Mouse (Mus musculus) liver, embryonic 15.5 days (tissue): ENCODE measurements at regions not wholly inside any gene's neighbourhood (a gene's known extent, or its start where the extent isn't known, plus 50 kb on each side); places are given as distances from the start of the nearest gene placed in this dataset.

Source experiments
- ATAC-seq: fragments of 200-750 bp; cut with Nextera tagmentation; 2 replicates; pipeline ENCODE4 v1.8.0; 2017; ENCODE audit warnings: moderate number of reproducible peaks, mild to moderate bottlenecking, moderate library complexity; ENCODE audit not compliant: insufficient read depth
- H3K27ac ChIP-seq: fragments of 300-500 bp; sonication (generic); replicated peaks from 2 replicates; pipeline ENCODE4 v1.5.1; 2015; ENCODE audit warnings: mild to moderate bottlenecking, inconsistent platforms
- H3K27me3 ChIP-seq: fragments of 300-500 bp; sonication (generic); 2 replicates; pipeline ENCODE4 v1.6.1; 2015; ENCODE audit warnings: mild to moderate bottlenecking, inconsistent platforms
- H3K36me3 ChIP-seq: fragments of 300-500 bp; sonication (generic); replicated peaks from 2 replicates; pipeline ENCODE4 v1.6.1; 2015; ENCODE audit warnings: moderate library complexity, mild to moderate bottlenecking, inconsistent platforms
- H3K4me1 ChIP-seq: fragments of 300-500 bp; sonication (generic); replicated peaks from 2 replicates; pipeline ENCODE4 v1.6.1; 2015; ENCODE audit warnings: inconsistent platforms
- H3K4me2 ChIP-seq: fragments of 300-500 bp; sonication (generic); 2 replicates; pipeline ENCODE4 v1.6.1; 2015; ENCODE audit warnings: moderate library complexity, mild to moderate bottlenecking, inconsistent platforms
- H3K4me3 ChIP-seq: fragments of 300-500 bp; sonication (generic); replicated peaks from 2 replicates; pipeline ENCODE4 v1.5.1; 2015; ENCODE audit warnings: mild to moderate bottlenecking, inconsistent platforms
- H3K9ac ChIP-seq: fragments of 300-500 bp; sonication (generic); 2 replicates; pipeline ENCODE4 v1.6.1; 2015; ENCODE audit warnings: moderate library complexity, mild to moderate bottlenecking, inconsistent platforms
- H3K9me3 ChIP-seq: fragments of 300-500 bp; sonication (generic); replicated peaks from 2 replicates; pipeline ENCODE4 v1.6.1; 2016; ENCODE audit warnings: inconsistent platforms
- WGBS: fragments of 180-500 bp; shearing (Covaris S2); methylation state at CpG from one replicate; pipeline ENCODE4 v1.1.7; 2015; ENCODE audit warnings: mixed read lengths; ENCODE audit not compliant: insufficient replicate concordance; 5-methylcytosine and 5-hydroxymethylcytosine counted together

DNA sequence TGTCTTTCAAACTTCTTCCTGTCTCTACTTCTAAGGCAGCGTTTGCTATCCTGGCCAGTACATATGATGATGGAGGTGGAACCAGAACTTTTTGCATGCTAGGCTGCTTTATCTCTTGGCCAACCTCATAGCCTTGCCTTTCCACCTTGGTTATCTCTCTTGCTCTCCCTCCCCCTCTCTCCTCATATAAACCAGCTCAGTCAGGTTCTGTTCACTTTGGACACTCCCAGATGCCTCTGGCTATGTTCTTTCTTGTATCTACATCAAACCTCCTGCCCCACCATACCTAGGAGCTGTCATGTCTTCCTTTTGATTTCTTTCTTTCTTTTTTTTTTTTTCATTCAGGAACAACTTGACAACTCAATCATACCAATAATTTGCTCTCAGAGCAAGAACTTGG lies 98.0 kb upstream of the Plcb4 start:
- H3K9ac ChIP-seq: no peak overlapping the region
- no peak overlapping the region for H3K4me3 ChIP-seq
- no peak for ATAC-seq
- H3K4me2 ChIP-seq: no peak overlapping the region
- H3K27me3 ChIP-seq: no peaks in the 10 kb centered on the region
- 52% methylated on average over 1 of the region's 1 CpGs for WGBS
- no peaks in the 10 kb centered on the region for H3K9me3 ChIP-seq
- H3K27ac ChIP-seq: no peak overlapping the region
- H3K4me1 ChIP-seq: no peaks in the 10 kb centered on the region
- H3K36me3 ChIP-seq: no peaks in the 10 kb centered on the region

DNA sequence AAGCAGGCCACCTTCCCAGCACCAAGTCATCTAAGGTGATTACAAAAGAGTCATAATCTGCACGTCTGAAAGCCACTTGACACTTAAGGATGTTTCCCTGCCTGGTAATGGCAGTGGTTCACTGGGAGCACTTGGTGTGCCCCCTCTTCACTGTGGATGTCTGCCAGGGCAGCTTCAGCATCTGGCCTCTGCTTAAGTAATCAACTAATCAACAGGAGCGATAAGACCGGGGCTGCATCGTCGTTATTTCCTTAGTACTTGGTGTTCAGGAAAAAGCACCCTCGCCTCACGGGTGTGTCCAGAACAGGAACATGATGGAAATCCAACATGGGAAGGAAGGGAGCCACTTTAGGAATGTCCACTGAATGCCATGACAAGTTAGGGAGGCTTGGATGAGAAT lies 97.1 kb upstream of the Plcb4 start:
- Histone ChIP-seq H3K4me1 (no peaks in the 10 kb centered on the region), H3K9ac (no peak overlapping the region), H3K27me3 (no peaks in the 10 kb centered on the region), H3K27ac (no peak overlapping the region), H3K9me3 (no peaks in the 10 kb centered on the region), H3K4me2 (no peak overlapping the region), H3K4me3 (no peak overlapping the region), H3K36me3 (no peaks in the 10 kb centered on the region)
- 41% methylated on average over 7 of the region's 7 CpGs for WGBS
- ATAC-seq: no peak

DNA sequence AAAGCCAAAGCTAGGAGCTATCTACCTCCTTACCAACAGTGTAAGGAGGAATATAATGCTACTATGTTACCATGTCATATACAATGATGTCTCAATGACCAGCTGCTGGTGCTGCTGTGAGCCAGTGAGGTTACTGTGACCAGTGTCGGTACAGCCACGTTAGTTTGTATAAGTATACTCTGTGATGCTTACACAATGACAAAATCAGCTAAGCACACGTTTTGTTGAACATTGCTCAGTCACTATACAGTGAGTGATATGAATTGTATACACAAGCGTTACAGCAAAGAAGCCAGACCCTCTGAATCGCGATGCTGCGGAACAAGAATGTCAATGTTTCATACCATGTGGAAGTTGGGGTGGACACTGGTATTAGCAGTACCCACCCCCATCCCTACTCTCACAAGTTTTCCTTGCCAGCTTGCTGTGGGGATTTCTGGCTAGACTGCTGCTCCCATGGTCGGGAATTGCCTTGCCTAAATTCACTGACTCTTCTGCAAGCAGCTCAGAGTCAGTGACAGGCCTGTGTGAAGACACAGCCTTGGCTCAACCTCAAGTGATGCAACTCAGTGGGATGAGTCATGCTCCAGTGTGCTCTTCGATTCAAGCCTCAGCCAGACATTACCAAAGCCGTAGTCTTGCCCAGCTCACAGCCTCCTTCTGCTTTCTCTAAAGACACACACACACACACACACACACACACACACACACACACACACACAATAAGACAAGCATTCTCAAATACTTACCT lies 96.5 kb upstream of the Plcb4 start:
- WGBS: 55% methylated on average over 10 of the region's 10 CpGs
- no peaks in the 10 kb centered on the region for H3K9me3 ChIP-seq
- H3K9ac ChIP-seq: no peak overlapping the region
- H3K27ac ChIP-seq: no peak overlapping the region
- no peaks in the 10 kb centered on the region for H3K4me1 ChIP-seq
- H3K27me3 ChIP-seq: no peaks in the 10 kb centered on the region
- no peaks in the 10 kb centered on the region for H3K36me3 ChIP-seq
- H3K4me3 ChIP-seq: no peak overlapping the region
- ATAC-seq: peak; percentile 70; the same call in 1 of the 2 replicates
- H3K4me2 ChIP-seq: no peak overlapping the region

DNA sequence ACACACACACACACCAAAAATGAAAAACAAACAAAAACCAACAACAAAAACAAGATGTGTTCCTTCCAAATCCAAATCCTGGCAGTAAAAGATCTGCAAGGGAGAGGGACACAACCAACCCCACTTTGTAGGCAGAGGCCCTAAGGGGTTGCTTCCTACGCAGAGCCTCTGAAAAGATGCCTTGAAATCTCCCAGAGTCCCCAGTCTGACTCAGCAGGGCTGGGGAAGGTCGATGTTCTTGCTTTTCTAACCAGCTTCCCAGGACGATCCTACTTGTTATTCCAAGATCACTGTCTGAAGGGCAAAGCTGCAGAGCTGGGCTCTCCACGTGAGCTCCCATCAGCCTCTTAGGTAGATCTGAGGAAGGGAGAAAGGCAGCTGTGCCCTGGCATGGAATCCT lies 94.6 kb upstream of the Plcb4 start:
- no peak for ATAC-seq

DNA sequence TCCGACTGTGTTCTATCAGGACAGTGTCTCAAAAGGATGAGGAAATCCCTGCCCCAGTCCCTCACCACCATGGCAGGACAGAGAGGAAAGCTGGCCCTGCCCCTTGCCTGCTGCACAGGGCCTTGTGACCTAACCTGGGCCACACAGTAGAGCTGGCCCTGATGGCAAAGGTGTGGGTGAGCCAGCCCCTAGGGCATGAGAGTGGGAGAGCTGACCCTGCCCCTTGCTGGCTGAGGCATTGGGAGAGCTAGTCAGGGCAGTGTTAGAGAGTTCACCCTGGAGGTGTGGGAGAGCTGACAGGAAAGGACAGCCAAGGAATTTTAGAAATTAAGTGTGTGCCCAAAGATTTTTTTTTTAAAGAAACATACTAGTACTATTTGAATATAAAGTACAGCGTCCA lies 90.5 kb upstream of the Plcb4 start:
- H3K27me3 ChIP-seq: no peaks in the 10 kb centered on the region
- H3K4me2 ChIP-seq: no peak overlapping the region
- H3K27ac ChIP-seq: no peak overlapping the region
- H3K36me3 ChIP-seq: no peaks in the 10 kb centered on the region
- H3K9me3 ChIP-seq: no peaks in the 10 kb centered on the region
- WGBS: 53% methylated on average over 2 of the region's 2 CpGs
- no peak overlapping the region for H3K9ac ChIP-seq
- no peak for ATAC-seq
- no peaks in the 10 kb centered on the region for H3K4me1 ChIP-seq
- H3K4me3 ChIP-seq: no peak overlapping the region

More for the DNA sequence above, 94.6 kb upstream of the Plcb4 start:
- H3K27ac ChIP-seq: no peak overlapping the region
- no peaks in the 10 kb centered on the region for H3K27me3 ChIP-seq
- no peaks in the 10 kb centered on the region for H3K9me3 ChIP-seq
- no peak overlapping the region for H3K4me3 ChIP-seq
- H3K9ac ChIP-seq: no peak overlapping the region
- no peak overlapping the region for H3K4me2 ChIP-seq
- 66% methylated on average over 4 of the region's 4 CpGs for WGBS
- no peaks in the 10 kb centered on the region for H3K4me1 ChIP-seq
- H3K36me3 ChIP-seq: no peaks in the 10 kb centered on the region

DNA sequence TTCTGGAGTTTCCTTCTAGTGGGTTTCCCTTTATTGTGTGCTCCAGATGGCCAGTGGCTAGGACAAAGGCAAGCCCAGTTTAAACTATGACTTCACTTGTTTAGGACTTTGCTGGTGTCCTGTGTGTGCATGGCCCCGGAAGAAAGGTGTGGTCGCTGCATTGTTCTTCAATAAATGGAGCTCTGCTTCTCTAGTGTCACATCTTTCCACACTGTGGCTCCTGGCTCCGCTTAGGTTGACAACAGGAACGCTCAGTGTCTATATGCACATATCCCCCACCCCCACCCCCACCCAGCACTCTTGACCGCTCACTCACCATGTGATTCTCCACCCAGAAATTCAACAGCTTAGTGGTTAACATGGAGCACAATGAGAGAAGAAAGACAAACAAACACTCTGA lies 87.2 kb upstream of the Plcb4 start:
- 46% methylated on average over 5 of the region's 5 CpGs for WGBS
- no peak overlapping the region for H3K9ac ChIP-seq

DNA sequence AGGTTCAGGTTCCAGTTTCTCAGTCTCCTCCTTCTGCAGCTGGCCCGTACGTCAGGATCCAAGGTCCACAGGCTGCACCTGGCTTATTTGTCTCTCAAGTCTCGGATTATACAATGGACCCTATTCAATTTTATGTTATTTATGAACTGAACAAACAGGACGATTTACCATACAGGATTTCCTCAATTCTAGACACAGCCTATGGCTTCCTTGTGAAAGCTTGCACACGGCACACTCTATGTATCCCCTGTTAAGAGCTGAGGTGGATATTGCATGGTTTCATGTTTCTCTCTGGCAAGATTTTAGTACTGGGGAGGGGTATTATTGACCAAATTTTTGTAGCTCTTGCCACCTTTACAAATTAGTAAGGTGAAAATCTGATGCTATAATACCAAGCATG lies 81.6 kb upstream of the Plcb4 start:
- H3K9me3 ChIP-seq: no peaks in the 10 kb centered on the region
- no peak for ATAC-seq
- 51% methylated on average over 5 of the region's 5 CpGs for WGBS

More for the DNA sequence above, 87.2 kb upstream of the Plcb4 start:
- Histone ChIP-seq H3K4me1 (no peaks in the 10 kb centered on the region), H3K27ac (no peak overlapping the region), H3K4me2 (no peak overlapping the region), H3K36me3 (no peaks in the 10 kb centered on the region), H3K4me3 (no peak overlapping the region), H3K9me3 (no peaks in the 10 kb centered on the region), H3K27me3 (no peaks in the 10 kb centered on the region)
- ATAC-seq: no peak

DNA sequence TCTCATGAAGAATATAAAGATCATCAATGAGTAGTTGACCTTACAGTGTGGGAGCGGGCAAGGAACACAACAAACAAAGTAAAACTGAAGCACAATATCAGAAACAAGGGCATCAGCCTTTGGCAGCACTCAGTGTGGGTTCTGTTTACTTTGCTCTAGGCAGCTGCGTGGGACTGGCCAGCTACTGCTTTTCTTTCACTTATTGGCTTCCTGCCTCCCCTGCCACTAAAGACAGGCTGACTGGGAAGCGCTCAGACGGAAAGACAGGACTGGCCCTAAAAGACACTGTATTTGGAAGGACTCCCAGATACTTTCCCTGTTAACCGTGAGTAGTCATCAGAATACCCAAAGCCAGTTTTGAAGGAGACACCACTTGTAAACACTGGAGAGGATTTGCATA lies 80.7 kb upstream of the Plcb4 start:
- Histone ChIP-seq H3K36me3 (no peaks in the 10 kb centered on the region), H3K4me3 (no peak overlapping the region), H3K27ac (no peak overlapping the region), H3K4me1 (no peaks in the 10 kb centered on the region), H3K27me3 (no peaks in the 10 kb centered on the region), H3K9me3 (no peaks in the 10 kb centered on the region), H3K4me2 (no peak overlapping the region), H3K9ac (no peak overlapping the region)
- 41% methylated on average over 5 of the region's 5 CpGs for WGBS
- ATAC-seq: no peak

More for the DNA sequence above, 81.6 kb upstream of the Plcb4 start:
- H3K9ac ChIP-seq: no peak overlapping the region
- H3K4me3 ChIP-seq: no peak overlapping the region
- H3K4me1 ChIP-seq: no peaks in the 10 kb centered on the region
- H3K27me3 ChIP-seq: no peaks in the 10 kb centered on the region
- no peak overlapping the region for H3K27ac ChIP-seq
- H3K4me2 ChIP-seq: no peak overlapping the region
- H3K36me3 ChIP-seq: no peaks in the 10 kb centered on the region

DNA sequence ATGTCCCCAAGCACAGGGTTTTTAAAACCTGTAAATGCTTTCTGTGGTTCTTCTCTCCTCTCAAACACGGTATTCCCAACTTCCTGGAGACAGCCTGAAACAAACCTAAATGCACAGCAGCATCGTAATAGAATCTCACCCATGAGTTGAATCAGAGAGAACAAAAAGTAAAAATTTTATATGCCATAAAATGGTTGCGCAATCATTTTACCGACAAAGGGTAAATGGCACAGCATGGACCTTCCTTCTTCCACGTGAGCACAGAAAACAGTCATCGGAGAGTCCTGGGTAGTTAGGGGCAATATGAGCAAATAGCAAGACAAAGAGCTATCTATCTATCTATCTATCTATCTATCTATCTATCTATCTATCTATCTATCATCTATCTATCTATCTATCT lies 79.3 kb upstream of the Plcb4 start:
- H3K27me3 ChIP-seq: no peaks in the 10 kb centered on the region
- 74% methylated on average over 6 of the region's 6 CpGs for WGBS
- H3K4me2 ChIP-seq: no peak overlapping the region
- no peaks in the 10 kb centered on the region for H3K36me3 ChIP-seq
- H3K9ac ChIP-seq: no peak overlapping the region
- no peaks in the 10 kb centered on the region for H3K4me1 ChIP-seq
- no peak overlapping the region for H3K27ac ChIP-seq
- H3K4me3 ChIP-seq: no peak overlapping the region
- no peaks in the 10 kb centered on the region for H3K9me3 ChIP-seq
- ATAC-seq: no peak

DNA sequence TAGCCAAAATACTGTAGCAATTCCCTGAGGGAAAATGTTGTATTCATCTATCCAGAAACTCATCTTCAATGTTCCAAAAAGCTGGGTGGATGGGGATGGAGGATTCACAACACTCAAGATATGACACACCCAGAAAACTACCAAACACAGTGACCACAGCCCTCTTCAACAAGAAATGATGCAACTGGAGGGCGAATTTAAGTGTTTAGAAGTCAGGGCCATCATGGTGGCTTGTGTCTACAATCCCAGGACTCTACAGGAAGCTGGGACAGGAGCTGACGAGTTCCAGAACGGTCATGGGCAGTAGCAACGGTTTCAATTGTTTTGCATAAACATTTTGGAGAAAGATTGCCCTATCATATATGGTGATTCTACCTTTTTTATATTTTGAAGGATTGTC lies 78.8 kb upstream of the Plcb4 start:
- no peak overlapping the region for H3K27ac ChIP-seq
- H3K27me3 ChIP-seq: no peaks in the 10 kb centered on the region
- ATAC-seq: no peak
- no peaks in the 10 kb centered on the region for H3K4me1 ChIP-seq
- 52% methylated on average over 4 of the region's 4 CpGs for WGBS
- H3K9ac ChIP-seq: no peak overlapping the region
- no peak overlapping the region for H3K4me2 ChIP-seq
- no peak overlapping the region for H3K4me3 ChIP-seq
- H3K36me3 ChIP-seq: no peaks in the 10 kb centered on the region
- no peaks in the 10 kb centered on the region for H3K9me3 ChIP-seq

DNA sequence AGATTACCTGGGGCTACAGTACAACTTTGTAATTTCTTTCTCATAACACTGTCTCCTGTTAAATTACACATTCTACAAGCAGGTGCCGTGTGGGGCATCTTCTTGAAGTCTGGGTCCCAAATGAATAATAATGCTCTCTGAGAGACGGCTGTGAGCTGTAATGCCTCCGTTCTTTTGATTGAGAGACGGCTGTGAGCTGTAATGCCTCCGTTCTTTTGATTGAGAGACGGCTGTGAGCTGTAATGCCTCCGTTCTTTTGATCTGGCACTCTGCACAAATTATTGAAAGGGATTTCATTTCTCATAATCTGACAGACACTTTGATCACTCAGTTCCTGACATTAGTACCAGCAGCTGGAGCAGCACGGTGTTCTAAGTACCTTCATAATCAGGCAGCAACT lies 76.5 kb upstream of the Plcb4 start:
- H3K4me2 ChIP-seq: no peak overlapping the region
- H3K27me3 ChIP-seq: no peaks in the 10 kb centered on the region
- 69% methylated on average over 8 of the region's 8 CpGs for WGBS
- no peak overlapping the region for H3K27ac ChIP-seq
- no peak for ATAC-seq
- no peaks in the 10 kb centered on the region for H3K36me3 ChIP-seq
- no peaks in the 10 kb centered on the region for H3K4me1 ChIP-seq
- H3K9ac ChIP-seq: no peak overlapping the region
- H3K9me3 ChIP-seq: no peaks in the 10 kb centered on the region
- H3K4me3 ChIP-seq: no peak overlapping the region

DNA sequence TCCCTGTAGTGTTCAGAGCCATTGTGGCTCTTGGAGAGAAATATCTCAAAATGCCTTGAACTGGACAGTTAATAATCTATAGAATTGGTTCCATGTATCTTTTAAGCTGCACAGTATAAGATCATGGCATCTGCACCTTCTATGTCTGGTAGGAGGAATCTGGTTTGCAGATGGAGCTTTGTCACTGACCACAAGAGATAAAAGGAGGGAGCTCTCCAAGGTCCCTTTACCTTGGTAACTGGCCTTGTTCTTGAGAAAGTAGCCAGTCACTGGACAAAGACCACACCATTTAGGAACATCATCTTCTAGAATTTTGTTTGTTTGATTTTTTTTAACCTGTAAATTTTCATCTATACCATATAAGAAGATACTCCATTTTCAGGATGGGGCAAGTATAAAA lies 52.5 kb upstream of the Plcb4 start:
- Histone ChIP-seq H3K36me3 (no peaks in the 10 kb centered on the region), H3K27me3 (no peaks in the 10 kb centered on the region), H3K4me2 (no peak overlapping the region), H3K4me3 (no peak overlapping the region), H3K9me3 (no peaks in the 10 kb centered on the region), H3K4me1 (no peaks in the 10 kb centered on the region), H3K9ac (no peak overlapping the region), H3K27ac (no peak overlapping the region)
- no peak for ATAC-seq
